Mouse (Mus musculus) spleen, adult 2 months (tissue): ENCODE results near the gene Nsg2.

Experiments used
- CTCF ChIP-seq: fragments of 200-500 bp; IDR thresholded peaks from 2 replicates; pipeline ENCODE4 v1.5.1; 2011; ENCODE audit warnings: mild to moderate bottlenecking, inconsistent platforms; ENCODE audit not compliant: insufficient read depth, insufficient read length, insufficient replicate concordance; ENCODE audit errors: extremely low read depth
- POLR2A ChIP-seq: fragments of 200-500 bp; IDR thresholded peaks from 2 replicates; pipeline ENCODE4 v1.6.1; 2011; ENCODE audit warnings: low read depth, low read length, inconsistent platforms

DNA sequence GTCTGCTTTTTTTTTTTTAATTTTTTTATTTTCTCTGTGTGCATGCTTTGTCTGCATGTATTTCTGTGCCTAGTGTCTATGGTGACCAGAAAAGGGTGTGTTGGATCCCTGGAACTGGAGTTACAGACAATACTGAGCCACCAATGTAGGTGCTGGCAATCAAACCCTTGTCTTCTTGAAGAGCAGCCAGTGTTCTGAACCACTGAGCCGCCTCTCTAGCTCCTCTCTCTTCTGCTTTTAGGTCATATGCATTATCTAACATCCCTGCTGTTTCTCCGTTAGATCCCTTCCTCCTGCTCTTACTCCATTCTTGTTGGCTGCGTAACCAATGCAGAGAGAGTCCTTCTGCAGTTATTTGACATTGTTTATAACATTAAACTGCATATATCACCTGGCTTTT, 8.6 kb downstream of the Nsg2 start:
- TF ChIP-seq CTCF: no peak
- TF ChIP-seq POLR2A: no peak
